Mouse (Mus musculus) forebrain, postnatal 0 days (tissue): Measurements from ENCODE around the gene Srpk2. TPM values are rescaled to one million over a fixed set of nuclear protein-coding genes. Genes with fewer than 3 reads are reported as not detected.
A peak's percentile ranks its signal among the peaks of the same experiment; 100 is the strongest.

Source experiments
- ATAC-seq: fragments of 200-750 bp; cut with Nextera tagmentation; 2 replicates; pipeline ENCODE4 v1.8.0; 2017; ENCODE audit warnings: mild to moderate bottlenecking, moderate library complexity
- DNase-seq: peaks from one replicate; pipeline ENCODE4 v3.0.0-alpha.2; 2015
- H3K27ac ChIP-seq: fragments of 300-500 bp; sonication (generic); 2 replicates; pipeline ENCODE4 v1.5.1; 2014; ENCODE audit warnings: low read depth, mild to moderate bottlenecking, antibody characterized with exemption, low read length, moderate library complexity, mixed read lengths
- H3K27me3 ChIP-seq: fragments of 300-500 bp; sonication (generic); 2 replicates; pipeline ENCODE4 v1.6.1; 2014; ENCODE audit warnings: mild to moderate bottlenecking, low read length, mixed read lengths; ENCODE audit not compliant: insufficient read depth
- H3K36me3 ChIP-seq: fragments of 300-500 bp; sonication (generic); 2 replicates; pipeline ENCODE4 v1.6.1; 2014; ENCODE audit warnings: mild to moderate bottlenecking, moderate library complexity; ENCODE audit not compliant: insufficient read depth
- H3K4me1 ChIP-seq: fragments of 300-500 bp; sonication (generic); 2 replicates; pipeline ENCODE4 v1.6.1; 2014; ENCODE audit warnings: antibody characterized with exemption; ENCODE audit not compliant: insufficient read depth
- H3K4me2 ChIP-seq: fragments of 300-500 bp; sonication (generic); 2 replicates; pipeline ENCODE4 v1.6.1; 2014; ENCODE audit warnings: low read depth, mild to moderate bottlenecking, moderate library complexity
- H3K4me3 ChIP-seq: fragments of 300-500 bp; sonication (generic); 2 replicates; pipeline ENCODE4 v1.5.1; 2014; ENCODE audit warnings: low read depth, low read length, mixed read lengths
- H3K9ac ChIP-seq: fragments of 300-500 bp; sonication (generic); 2 replicates; pipeline ENCODE4 v1.6.1; 2014; ENCODE audit warnings: mild to moderate bottlenecking
- H3K9me3 ChIP-seq: fragments of 300-500 bp; sonication (generic); 2 replicates; pipeline ENCODE4 v1.6.1; 2016; ENCODE audit warnings: low read length
- CTCF ChIP-seq: sonication (generic); IDR thresholded peaks from 2 replicates; pipeline ENCODE4 v1.5.1; 2016; ENCODE audit warnings: antibody characterized with exemption, control low read depth, low read depth
- WGBS: fragments of 180-500 bp; shearing (Covaris S2); extraction: QIAGEN DNeasy Blood & Tissue Kit; methylation state at CpG from one replicate; pipeline ENCODE4 v1.1.7; 2014; 5-methylcytosine and 5-hydroxymethylcytosine counted together
- polyA plus RNA-seq: library from polyadenylated mRNA; unstranded; fragments of >200 nt; fragmentation: Nextera tagmentation; extraction: Ambion mirVana; gene quantifications from 2 replicates; pipeline ENCODE4 v1.2.1, GENCODE M21; 2015
- total RNA-seq: library from RNA; depleted of rRNA; stranded (reverse); fragments of >200 nt; gene quantifications from 2 replicates; pipeline ENCODE4 v1.2.3, GENCODE M21; 2014

Srpk2 gene
- total and polyA plus RNA-seq, 2 experiments from 2014 or later, result 88.8 to 144 TPM

- Histone ChIP-seq H3K4me3 (peak overlapping the region; percentile 85), H3K9ac (peak overlapping the region; percentile 84), H3K27me3 (no peaks in the 10 kb centered on the region), H3K27ac (peak overlapping the region; percentile 89), H3K36me3 (no peaks in the 10 kb centered on the region), H3K4me1 (no peaks in the 10 kb centered on the region), H3K9me3 (no peaks in the 10 kb centered on the region), H3K4me2 (peak overlapping the region; percentile 82)
- DNase-seq (peak; percentile 69), ATAC-seq (peak; percentile 53)
- peak; percentile 42 for TF ChIP-seq CTCF
- 1% methylated on average over 59 of the region's 61 CpGs for WGBS
Observed at GRCm38 (mm10) chr5:23674829-23675498, 9.5 kb downstream of the Srpk2 start.

- Histone ChIP-seq H3K4me3 (no peak overlapping the region), H3K4me1 (no peaks in the 10 kb centered on the region), H3K9me3 (no peaks in the 10 kb centered on the region), H3K27me3 (no peaks in the 10 kb centered on the region), H3K27ac (no peak overlapping the region), H3K9ac (no peak overlapping the region), H3K4me2 (no peak overlapping the region), H3K36me3 (no peaks in the 10 kb centered on the region)
- DNase-seq (no peak), ATAC-seq (no peak)
- no peak for TF ChIP-seq CTCF
- 30% methylated on average over 7 of the region's 7 CpGs for WGBS
Observed at GRCm38 (mm10) chr5:23672136-23672535, 12.3 kb downstream of the Srpk2 start.

- Histone ChIP-seq H3K27ac (no peak overlapping the region), H3K4me3 (no peak overlapping the region), H3K4me1 (no peaks in the 10 kb centered on the region), H3K36me3 (no peaks in the 10 kb centered on the region), H3K9me3 (no peaks in the 10 kb centered on the region), H3K9ac (no peak overlapping the region), H3K4me2 (no peak overlapping the region), H3K27me3 (no peaks in the 10 kb centered on the region)
- TF ChIP-seq CTCF, result no peak
- no peak for DNase-seq
- ATAC-seq, result no peak
- WGBS, result 92% methylated on average over 4 of the region's 4 CpGs
Observed at GRCm38 (mm10) chr5:23670880-23671279, 13.5 kb downstream of the Srpk2 start.

- Histone ChIP-seq H3K4me3 (no peak overlapping the region), H3K4me2 (no peak overlapping the region), H3K36me3 (no peaks in the 10 kb centered on the region), H3K9me3 (no peaks in the 10 kb centered on the region), H3K27ac (no peak overlapping the region), H3K27me3 (no peaks in the 10 kb centered on the region), H3K4me1 (no peaks in the 10 kb centered on the region), H3K9ac (no peak overlapping the region)
- DNase-seq (no peak), ATAC-seq (no peak)
- no peak for TF ChIP-seq CTCF
Observed at GRCm38 (mm10) chr5:23665906-23666305, 18.5 kb downstream of the Srpk2 start.

- H3K36me3 ChIP-seq, result no peaks in the 10 kb centered on the region
- no peak for TF ChIP-seq CTCF
- no peak overlapping the region for H3K4me3 ChIP-seq
- H3K27ac ChIP-seq, result no peak overlapping the region
- no peak overlapping the region for H3K9ac ChIP-seq
- H3K9me3 ChIP-seq, result no peaks in the 10 kb centered on the region
- DNase-seq, result no peak
- no peak overlapping the region for H3K4me2 ChIP-seq
- 88% methylated on average over 2 of the region's 2 CpGs for WGBS
- no peak for ATAC-seq
- no peaks in the 10 kb centered on the region for H3K4me1 ChIP-seq
- H3K27me3 ChIP-seq, result no peaks in the 10 kb centered on the region
Observed at GRCm38 (mm10) chr5:23661191-23661590, 23.2 kb downstream of the Srpk2 start.

- WGBS, result 66% methylated on average over 5 of the region's 5 CpGs
- Histone ChIP-seq H3K9me3 (no peaks in the 10 kb centered on the region), H3K4me2 (no peak overlapping the region), H3K36me3 (no peaks in the 10 kb centered on the region), H3K27ac (no peak overlapping the region), H3K9ac (no peak overlapping the region), H3K4me3 (no peak overlapping the region), H3K27me3 (no peaks in the 10 kb centered on the region), H3K4me1 (no peaks in the 10 kb centered on the region)
- DNase-seq (no peak), ATAC-seq (no peak)
- TF ChIP-seq CTCF, result no peak
Observed at GRCm38 (mm10) chr5:23658017-23658416, 26.4 kb downstream of the Srpk2 start.

- WGBS, result 85% methylated on average over 4 of the region's 4 CpGs
- Histone ChIP-seq H3K4me2 (no peak overlapping the region), H3K36me3 (no peaks in the 10 kb centered on the region), H3K4me3 (no peak overlapping the region), H3K27ac (no peak overlapping the region), H3K9ac (no peak overlapping the region), H3K9me3 (no peaks in the 10 kb centered on the region), H3K4me1 (no peaks in the 10 kb centered on the region), H3K27me3 (no peaks in the 10 kb centered on the region)
- ATAC-seq (no peak), DNase-seq (no peak)
- peak; percentile 31 for TF ChIP-seq CTCF
Observed at GRCm38 (mm10) chr5:23656590-23656989, 27.8 kb downstream of the Srpk2 start.

GRCm38 (mm10) chr5:23655030-23655429, 29.4 kb downstream of the Srpk2 start:
- no peak for ATAC-seq
- Histone ChIP-seq H3K9ac (no peak overlapping the region), H3K9me3 (no peaks in the 10 kb centered on the region), H3K4me3 (no peak overlapping the region), H3K4me1 (no peaks in the 10 kb centered on the region), H3K27ac (no peak overlapping the region), H3K36me3 (no peaks in the 10 kb centered on the region), H3K27me3 (no peaks in the 10 kb centered on the region), H3K4me2 (no peak overlapping the region)
- no peak for DNase-seq
- 42% methylated on average over 1 of the region's 1 CpGs for WGBS
- no peak for TF ChIP-seq CTCF
